Mouse (Mus musculus): ENCODE data around the gene C1qtnf9.
A peak's percentile ranks its signal among the peaks of the same experiment; 100 is the strongest.

C1qtnf9 gene

GRCm38 (mm10) chr14:60767884-60768283 lies at the start of gene C1qtnf9:
Gene C1qtnf9, plus strand, starts transcription at chr14:60768134.
- no peak for DNase-seq

GRCm38 (mm10) chr14:60721304-60721703 lies 46.6 kb upstream of the C1qtnf9 start:
- no peak for DNase-seq

GRCm38 (mm10) chr14:60721938-60722337 lies 46.0 kb upstream of the C1qtnf9 start:
- DNase-seq: no peak

DNA sequence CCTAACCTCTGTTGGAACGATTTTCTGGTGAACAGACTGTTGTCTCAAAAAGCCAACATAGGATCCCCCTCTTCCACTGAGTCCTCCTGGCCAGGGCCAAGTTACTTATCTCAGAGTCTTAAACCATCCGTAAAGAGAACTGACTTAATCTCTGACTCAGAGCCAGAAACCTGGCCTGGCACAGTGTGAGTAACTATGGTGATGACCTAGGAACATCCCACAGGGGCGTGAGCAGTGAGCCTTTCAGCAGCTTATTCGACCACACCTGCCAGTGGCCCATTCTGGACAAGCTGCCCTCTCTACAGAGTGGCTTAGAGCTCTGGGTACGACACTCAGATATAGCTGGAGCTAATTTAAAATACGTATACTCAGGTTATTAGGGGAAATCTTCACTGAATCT lies 41.8 kb upstream of the C1qtnf9 start:
- DNase-seq: no peak

DNA sequence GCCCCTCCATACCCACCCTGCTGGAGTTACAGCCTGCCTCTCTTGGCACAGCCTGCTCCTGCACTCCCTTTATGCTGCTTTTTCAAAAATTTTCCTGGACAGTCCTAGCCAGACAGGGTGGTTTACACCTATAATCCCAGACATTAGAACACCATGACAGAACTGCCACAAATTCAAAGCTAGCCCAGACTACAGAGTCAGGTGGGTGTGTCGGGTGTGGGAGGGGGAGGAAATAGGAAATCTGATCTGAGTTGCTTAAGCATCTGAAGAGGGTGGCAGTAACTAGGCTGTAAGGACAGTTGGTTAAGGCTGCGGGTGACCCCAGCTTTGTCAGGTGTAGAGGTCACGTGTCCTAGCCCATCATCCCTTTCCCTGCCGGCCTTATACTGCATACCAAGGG lies 40.8 kb upstream of the C1qtnf9 start:
- DNase-seq: no peak

DNA sequence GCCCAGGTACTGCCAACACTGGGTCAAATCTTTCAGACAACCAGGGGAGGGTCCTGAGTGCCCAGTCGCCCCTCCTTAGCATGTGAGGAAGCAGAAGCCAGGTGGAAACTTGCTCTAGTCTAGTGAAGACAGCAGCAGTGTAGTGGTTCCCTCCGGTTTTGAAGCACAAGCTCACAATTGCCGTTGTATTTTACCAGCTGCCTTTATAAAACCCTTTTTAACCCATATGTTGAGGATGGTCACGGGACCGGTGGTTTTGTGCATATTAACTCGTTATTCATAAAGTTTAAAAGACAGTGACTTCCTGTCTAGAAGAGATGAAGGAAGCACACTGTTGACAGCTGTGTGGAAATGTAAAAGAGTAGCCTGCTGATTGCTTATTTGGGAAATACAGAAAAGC lies 35.9 kb upstream of the C1qtnf9 start:
- no peak for DNase-seq

DNA sequence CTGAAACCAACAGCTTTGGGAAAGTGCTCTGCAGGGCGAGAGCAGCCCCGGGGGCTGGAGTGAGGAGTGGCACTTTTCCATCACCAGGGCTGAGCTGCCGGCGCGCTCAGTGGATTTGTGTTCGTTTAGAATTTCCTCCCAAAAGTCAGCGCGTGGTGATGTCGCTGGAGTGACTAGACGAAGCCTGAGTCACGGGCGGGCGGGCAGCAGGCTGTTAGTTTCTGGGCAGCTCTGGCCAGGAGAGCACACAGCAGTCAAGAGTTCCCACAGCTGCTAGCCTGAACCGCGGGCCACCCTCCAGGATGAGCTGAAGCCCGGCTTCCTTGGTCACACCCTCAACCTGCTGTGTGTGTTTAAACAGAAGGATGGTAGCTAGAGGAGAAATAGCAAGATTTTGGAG lies 35.1 kb upstream of the C1qtnf9 start:
- DNase-seq: peak; percentile 38

DNA sequence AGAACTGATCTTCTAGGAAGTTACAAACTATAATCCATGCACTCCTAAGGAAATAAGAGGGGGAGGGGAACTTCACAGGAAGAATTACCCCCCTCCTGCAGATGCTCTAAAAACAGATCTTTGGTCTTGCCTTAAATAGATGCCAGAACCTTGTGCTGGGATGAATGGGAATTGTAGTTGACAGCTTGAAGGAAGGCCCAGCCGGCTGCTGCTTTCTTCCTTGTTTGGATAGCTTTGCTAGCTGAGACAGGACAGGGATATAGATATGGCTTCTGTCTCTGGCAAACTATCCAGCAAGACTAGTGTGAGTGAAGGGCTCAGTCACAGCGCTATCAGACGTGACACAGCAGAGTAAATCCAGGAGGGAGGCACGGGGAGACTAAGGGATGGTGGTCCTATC lies 34.2 kb upstream of the C1qtnf9 start:
- no peak for DNase-seq

DNA sequence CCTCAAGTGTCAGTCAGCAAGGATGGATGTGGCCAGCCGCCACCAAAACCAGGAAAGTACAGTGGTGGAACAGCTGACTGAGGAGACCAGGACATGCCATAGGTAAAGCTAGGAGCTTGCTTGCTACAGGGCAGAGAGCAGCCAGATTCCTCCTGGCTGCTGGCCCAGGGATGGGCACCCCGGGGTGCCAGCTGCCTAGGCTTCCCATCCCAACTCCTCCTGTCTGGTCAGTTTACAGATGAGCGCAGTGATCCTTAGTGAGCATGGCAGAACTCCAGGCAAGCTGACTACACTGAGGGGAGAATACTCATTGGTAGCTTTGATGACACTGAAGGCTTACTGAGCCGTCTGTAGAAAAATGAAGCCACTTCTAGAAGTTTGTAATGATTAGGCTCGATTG lies 32.7 kb upstream of the C1qtnf9 start:
- no peak for DNase-seq

- DNase-seq: no peak
These were observed 31.9 kb upstream of the C1qtnf9 start for GRCm38 (mm10) chr14:60735848-60736547.

GRCm38 (mm10) chr14:60736591-60737192 lies 31.2 kb upstream of the C1qtnf9 start:
- peak; percentile 23 for DNase-seq

- DNase-seq: no peak
These were observed 30.7 kb upstream of the C1qtnf9 start for GRCm38 (mm10) chr14:60737202-60737611.

GRCm38 (mm10) chr14:60738434-60738938 lies 29.4 kb upstream of the C1qtnf9 start:
- DNase-seq: no peak

- DNase-seq: no peak
These were observed 28.8 kb upstream of the C1qtnf9 start for GRCm38 (mm10) chr14:60739155-60739554.

DNA sequence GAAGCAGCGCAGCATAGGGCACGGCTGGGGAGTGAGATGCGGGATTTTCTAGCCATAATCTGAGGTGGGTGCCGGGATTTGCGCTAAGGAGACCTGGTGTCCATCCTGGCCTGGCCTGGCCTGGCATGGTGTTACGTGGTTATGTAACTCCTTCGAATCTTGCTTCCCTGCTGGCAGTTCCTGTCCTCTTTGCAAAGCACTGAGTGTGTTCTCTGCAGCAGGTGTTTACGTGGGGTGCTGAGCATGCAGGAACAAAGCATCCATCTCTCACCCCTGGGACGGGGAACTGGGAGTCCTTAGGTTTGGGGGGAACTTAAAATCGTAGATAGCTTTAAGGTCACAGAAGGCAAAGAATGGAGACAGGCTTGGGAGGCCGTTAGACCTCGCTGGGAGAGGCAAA lies 28.3 kb upstream of the C1qtnf9 start:
- no peak for DNase-seq

GRCm38 (mm10) chr14:60740507-60740906 lies 27.4 kb upstream of the C1qtnf9 start:
- DNase-seq: no peak

DNA sequence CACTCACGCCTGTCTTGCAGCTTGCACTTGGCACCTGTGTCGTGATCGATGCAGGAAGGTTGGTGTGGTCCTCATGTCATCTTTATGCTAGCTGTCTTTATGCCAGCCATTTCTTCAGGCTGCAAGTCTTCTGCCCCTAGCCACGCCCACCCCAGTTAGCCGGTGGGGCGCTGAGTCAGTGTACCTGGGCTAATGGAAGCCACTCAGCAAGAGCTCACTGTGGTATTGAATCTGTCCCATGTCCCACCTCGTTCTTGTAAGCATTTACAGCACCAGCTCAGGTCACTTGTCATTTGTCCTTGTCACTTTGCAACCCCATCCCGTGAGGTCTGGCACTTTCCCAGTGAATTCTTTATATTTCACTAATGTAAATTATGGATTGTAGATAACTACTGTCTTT lies 26.9 kb upstream of the C1qtnf9 start:
- DNase-seq: no peak

DNA sequence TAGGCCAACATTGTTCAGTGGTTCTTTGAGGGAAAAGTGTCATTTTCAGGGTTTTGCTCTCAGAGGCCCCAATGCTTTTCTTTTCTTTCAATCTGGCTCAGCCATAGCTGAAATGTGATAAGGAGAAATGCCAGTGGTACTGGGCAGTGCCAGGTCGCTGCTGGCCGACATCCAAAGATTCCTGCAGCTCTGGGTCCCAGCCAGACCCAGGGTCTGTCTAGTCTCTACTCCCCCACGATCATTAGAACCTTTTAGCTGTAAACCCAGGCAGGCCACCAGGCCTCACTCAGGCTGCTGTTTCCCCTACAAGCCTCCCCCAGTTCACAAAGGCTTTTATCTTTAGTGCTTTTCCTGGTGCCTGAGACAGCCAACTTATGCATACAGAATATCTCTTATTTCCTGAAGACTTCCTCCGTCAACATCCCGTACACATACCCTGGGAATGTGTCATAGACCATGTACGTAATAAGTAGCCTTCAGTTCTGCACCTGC lies 26.4 kb upstream of the C1qtnf9 start:
- DNase-seq: peak; percentile 28

DNA sequence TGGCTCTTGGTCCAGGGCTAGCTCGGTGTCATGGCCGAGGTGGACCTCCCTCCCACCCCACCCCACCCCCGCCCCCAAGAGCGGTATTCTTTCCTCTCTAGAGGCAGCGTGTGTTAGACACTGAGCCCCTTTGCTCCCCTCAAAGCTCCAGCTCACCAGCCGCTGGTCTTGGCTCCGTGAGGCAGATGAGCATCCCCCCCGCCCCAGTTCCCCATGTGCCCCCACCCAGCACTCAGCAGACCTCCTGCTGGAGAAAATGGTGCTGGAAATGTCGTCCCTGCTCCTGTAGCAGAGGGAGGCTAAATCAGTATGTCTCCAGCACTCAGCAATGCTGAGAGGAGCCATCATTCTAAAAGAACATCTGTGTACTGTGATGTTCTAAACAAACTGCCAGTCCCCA lies 24.3 kb upstream of the C1qtnf9 start:
- DNase-seq: no peak

GRCm38 (mm10) chr14:60745201-60745600 lies 22.7 kb upstream of the C1qtnf9 start:
- no peak for DNase-seq

DNA sequence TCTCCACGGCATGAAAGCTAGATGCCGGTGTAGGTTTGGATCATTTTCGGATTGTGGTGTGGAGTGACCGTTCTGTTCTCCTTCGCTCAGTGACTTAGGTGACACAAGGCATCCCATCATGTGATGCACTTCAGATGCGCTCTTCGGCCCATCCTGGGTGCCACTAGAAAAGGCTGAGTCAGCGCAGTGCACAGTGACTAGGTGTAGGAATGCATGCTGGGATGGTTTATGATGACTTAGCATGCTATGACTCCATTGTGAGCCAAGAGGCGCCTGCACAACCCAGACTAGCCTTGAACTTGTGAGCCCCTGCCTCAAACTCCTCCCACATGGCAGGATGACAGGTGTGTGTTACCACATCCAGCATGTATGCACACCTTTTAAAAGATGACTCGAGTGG lies 21.8 kb upstream of the C1qtnf9 start:
- DNase-seq: no peak

GRCm38 (mm10) chr14:60747154-60747870 lies 20.6 kb upstream of the C1qtnf9 start:
- DNase-seq: no peak

DNA sequence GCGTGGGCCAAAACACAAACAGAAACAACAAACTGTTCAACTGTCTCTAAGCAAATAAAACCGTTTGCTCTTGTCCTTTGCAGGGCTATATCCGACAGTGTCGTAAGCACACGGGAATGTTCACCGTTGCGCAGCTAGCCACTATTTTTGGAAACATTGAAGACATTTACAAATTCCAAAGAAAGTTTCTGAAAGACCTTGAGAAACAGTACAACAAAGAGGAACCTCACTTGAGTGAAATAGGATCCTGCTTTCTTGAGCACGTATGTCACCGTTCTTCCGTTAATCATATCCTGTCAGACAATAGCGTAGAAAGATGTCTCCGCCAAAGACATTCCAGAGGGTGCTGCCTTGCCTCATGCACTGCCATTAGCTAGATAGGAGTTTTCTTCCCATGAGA lies 18.1 kb upstream of the C1qtnf9 start:
- no peak for DNase-seq

DNA sequence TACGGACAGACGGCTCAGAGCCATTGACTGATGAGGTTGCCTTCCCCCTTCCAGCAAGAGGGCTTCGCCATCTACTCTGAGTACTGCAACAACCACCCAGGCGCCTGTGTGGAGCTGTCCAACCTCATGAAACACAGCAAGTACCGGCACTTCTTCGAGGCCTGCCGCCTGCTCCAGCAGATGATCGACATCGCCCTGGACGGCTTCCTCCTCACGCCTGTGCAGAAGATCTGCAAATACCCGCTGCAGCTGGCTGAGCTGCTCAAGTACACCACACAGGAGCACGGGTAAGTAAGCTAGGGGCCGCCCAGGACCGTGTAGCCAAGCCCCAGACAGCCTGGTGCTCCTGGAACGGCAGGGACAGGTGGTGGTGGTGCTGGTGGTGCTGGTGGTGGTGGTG lies 16.4 kb upstream of the C1qtnf9 start:
- DNase-seq: no peak

Measured in right cerebral cortex, postnatal 14 days (tissue).